Mouse (Mus musculus): ENCODE results near the gene Nup210.
"Not testable (repeated sequence)": the region's sequence is repeated elsewhere in the genome, so short reads cannot be mapped to it uniquely, and the experiment has no call there.

Nup210 gene

DNA sequence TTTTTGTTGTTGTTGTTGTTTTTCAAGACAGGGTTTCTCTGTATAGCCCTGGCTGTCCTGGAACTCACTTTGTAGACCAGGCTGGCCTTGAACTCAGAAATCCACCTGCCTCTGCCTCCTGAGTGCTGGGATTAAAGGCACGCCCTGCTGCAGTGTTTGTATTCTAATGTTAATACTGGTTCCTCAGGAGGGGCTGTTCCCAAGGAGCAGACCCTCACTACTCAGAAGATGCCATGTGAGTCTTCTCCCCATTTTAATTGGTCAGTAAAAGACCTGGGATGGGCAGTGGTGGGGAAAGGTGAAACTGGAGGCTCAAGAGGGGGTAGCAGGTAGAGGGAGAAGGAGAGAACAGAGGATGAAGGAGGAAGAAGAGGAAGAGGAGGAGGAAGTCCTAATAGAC lies 13.2 kb downstream of the Nup210 start:
- not testable (repeated sequence) for DNase-seq

DNA sequence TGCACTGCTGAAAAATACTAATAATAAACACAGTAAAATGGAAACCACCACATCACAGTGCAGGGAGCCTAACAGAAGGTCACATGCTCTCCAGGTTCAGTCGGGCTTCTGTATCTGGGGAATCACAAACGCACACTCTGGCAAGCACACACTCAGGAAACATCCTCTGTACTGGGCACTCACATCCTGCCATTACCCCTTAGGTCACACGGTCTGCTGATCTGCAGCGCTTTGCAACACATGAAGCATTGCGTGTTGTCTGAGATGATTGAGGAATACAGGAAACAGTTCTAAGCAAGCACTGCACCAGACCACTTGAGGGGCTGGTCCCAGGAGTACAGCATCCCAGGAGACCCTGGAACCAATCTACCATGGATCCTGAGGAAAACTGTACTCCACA lies 16.0 kb downstream of the Nup210 start:
- no peak for DNase-seq

DNA sequence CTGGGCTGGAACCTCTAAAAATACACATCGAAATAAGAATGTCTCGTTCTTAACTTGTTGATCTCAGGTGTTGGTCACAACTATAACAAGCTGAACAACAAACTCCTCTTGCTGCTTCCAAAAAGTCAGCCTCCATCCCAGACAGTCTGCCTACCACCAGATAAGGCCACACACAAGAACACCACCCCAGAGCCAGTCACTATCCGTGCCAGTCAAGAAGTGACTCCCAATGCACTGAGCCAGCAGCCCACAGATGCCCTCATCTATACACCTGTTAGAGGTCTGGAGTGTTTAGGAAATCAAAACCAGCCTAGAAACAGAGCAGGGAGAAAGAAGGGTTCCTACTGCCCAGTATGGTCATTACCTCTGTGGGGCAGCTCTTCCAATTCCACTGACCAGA lies 18.8 kb downstream of the Nup210 start:
- DNase-seq: no peak

DNA sequence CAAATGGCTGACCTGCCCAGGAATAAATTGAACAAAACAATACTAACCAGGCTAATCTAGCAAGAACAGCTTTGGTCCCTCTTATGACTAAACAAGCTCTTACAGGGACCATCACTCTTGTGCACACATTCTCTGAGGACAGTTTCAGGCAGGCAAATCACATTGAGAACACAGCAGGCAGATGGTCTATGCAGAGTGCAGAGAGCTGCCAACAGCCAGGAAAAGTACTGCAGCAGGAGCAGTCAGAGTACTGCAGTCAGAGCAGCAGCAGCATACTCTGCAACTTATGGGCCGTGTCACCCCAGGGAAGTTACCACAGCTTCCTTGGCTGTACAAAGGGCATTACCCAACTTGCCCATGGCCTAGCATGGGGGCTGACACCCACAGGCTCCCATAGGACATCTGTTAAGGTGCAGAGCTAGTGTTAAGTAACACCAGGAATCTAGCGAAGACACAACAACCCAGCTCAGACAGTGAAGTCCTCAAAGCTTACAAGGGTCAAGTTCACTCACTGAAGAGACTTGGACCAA lies 21.5 kb downstream of the Nup210 start:
- DNase-seq: no peak

DNA sequence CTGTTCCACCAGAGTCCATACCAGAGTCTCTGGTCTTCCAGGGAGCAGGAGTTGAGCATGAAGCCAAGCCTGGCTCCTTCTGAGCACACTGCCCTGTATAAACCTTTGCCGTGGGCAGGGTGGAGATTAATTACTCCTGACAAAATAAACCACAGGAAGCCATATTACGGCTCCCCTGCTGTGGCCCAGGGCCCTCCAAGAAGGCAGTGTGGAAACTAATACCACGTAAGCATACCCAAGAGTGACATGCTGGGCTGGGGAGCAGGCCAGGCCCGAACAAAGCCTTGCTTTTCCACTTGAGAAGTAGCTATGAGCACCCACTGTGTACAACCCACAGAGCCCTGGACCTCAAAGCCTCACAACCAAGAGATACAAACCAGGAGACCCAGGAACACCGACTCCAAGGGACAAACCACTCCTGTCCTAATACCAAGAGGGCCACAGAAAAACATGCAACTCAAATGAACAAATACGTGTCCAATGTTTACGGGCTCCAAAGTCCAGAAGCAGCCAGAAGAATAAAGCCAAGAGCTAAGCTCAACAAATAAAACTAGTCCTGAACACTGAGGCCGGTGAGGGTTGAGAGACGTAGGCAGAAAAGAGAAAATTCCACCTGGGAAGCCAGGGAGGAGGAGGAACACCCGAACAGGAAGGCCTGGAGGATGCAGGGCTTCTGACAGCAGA lies 24.3 kb downstream of the Nup210 start:
- DNase-seq: no peak

DNA sequence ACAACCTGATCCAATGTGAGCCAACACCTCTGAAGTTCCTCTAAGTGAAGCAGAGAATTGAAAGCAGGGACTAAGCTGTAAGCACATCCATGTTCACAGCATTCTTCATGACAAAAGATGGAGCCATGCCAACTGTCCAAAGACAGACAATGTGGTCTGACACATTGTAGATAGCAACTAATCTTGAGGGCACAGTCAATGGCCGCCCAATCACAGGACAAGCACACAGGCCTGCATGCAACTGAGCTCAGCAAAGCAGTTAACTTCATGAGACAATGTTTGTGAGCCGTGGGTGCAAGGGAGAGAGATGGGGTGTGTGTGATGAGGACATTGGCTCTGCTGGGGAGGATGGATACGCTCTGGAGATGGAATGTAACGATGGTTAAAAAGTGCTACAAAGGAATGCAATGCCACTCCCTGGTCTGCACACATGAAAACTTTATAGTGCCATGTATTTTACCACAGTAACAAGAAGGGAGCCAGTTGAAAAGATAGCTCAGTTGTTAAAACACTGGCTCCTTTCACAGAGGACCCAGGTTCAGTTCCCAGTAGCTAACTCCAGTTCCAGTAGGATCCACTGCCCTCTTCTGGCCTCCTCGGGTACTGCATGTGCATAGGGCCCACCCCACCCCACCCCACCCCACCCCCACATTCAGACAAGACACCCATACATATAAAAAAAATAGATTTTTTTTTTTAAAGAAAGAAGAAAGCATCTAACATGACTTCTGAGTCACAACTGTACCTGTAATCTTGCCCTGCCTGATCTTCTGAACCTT lies 31.3 kb downstream of the Nup210 start:
- no peak for DNase-seq

DNA sequence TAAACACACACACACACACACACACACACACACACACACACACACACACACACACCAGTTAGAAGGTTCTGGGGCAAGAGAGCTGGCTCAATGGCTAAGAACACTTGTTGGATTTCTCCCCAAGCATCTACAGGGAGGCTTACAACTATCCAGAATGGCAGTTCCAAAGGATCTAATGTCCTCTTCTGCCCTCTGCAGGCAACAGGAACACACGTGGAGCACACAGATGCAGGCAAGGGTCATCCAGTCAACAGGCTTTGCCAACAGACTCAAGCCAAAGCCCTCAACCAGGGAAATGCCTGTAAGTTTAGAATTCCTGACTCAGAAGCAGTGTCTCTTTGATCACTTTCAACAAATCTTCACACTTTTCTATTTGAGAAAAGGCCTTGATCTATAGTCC lies 36.6 kb downstream of the Nup210 start:
- no peak for DNase-seq

DNA sequence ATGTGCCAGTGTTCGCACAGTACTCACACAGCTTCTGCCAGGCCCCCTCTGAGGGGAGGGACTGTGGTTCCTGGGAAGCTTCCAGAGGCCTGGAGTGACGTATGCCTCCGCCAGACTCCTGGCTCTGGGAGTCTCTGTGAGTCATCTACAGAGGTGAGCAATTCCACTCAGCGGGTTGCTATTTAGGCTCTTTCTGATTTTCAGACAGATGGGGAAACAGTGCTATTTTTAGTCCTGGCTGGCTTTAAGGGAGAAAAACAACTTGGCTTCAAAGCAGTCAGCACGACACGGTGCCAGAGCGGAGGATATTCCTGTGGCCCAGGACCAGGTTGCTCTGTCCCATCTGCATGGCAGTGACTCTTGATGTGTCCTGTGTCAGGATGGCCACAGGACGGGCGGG lies 40.4 kb downstream of the Nup210 start:
- peak; percentile 17 for DNase-seq

DNA sequence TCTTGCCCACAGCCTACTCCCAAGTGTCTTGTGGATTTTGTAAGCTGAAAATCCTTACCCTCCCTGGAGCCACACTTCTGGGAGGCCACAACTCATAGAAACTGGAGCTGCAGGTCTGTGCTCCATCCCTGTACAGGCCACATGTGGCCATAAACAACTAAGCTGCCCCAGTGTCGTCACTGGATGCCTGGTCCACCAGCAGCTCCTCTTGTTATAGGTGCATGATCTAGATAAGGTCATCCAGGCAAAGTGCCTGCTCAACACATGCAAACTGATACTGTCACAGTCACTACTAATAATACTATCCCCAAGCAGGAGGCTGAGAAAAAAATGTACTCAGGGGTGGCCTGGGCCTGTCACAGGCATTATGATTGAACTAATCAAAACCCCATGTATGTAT lies 48.1 kb downstream of the Nup210 start:
- no peak for DNase-seq

DNA sequence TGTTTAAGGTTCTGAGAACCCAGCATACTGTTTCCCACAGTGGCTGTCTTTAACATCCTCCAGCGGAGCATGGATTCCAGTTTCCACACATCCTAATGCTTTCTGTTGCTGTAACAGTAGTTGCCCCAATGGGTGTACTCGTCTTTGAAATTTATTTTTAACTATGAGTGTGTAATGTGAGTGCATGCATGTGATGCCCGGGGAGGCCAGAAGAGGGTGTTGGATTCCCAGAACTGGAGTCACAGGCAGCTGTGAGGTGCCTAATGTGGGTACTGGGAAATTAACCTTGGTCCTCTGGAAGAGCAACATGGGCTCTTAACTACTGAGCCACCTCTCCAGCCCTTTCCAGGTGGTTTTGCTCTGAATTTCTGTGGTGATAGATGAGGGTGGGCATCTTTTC lies 49.6 kb downstream of the Nup210 start:
- no peak for DNase-seq

DNA sequence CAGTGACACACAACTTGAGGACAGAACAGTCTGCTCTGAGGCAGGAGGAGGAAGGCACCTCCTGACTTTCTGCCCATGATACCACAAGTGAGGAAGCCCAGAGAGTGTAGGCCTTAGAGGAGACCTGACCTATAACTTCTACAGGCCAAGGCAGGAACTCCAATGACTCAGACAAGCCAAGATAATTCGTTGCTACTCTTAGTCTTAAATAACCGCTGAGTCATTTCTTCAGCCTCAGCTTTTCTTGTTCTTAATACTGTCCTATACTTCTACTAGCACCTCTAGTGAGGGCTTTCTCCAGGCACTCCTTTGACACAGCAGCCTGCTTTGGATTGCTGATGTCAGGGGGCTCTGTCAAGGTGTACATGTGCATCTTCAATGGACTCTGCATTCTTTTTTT lies 55.3 kb downstream of the Nup210 start:
- no peak for DNase-seq

DNA sequence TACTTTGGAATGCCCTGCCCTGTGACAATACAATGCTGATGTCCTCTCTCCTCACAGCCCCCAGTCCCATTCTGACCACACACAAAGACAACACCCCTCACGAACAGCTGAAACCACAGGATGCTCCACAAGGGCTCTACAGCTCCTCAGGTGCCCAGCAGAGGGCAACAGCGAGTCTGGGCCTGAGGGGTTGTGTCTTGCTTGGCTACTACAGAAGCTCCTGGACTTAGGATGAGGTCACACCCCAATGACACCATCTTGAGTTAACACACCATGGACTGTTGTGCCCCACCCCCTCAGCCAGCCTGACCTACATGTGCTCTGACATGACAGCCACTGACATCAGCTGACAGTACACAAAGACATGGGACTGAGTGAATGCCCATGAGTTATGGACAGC lies 56.9 kb downstream of the Nup210 start:
- DNase-seq: peak; percentile 34

DNA sequence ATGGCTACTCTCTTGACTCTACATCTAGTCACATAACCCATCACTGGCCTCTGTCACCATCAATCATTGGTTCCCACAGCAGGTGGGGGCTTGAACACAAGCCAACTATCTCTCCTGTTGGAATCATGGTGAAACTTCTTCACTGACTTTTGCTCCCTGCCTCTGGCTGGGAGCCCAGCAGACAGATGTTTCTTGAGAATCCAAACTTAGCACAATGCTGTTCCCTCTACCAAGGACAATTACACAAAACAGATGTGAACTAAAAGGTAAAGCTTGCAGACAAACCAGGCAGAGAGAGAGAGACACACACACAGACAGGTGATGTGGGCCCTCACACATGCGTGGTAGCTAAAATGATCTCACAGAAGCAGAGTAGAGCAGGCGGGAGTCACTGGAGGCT lies 58.6 kb downstream of the Nup210 start:
- peak; percentile 49 for DNase-seq

DNA sequence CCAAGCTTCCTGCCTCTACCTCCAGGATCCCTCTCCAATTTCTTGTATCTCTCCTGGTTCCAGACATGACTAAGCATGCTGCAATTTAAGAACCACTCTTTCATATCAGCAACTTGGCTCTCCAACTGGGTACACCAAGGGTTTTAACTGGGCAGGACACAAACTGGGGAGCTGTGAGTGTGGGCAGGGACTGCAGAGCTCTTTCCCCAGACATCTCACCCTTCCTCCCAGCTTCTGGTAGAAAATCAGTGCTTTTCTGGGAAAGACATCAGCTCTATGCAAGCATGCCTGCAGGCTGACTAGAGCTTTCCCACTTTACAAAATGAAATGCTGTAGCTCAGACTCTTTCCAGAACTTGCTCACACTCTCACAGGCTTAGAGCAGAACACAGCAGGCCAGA lies 60.3 kb downstream of the Nup210 start:
- DNase-seq: no peak

DNA sequence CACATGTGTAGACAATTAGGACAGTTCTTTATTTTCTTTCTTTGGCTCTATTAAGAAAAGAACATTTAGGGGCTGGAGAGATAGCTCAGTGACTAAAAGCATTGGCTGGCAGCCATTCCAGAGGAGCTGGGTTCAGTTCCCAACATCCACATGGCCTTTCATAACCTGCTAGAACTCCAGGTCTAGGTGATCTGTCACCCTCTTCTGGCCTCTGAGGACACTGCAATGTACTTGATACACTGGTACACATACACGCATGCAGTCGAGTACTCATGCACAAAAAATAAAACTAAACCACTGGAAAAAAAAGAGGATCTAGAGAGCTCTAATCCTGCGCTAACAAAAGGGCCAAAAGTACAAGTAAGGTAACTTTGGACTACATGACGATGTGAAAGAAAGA lies 64.1 kb downstream of the Nup210 start:
- no peak for DNase-seq

DNA sequence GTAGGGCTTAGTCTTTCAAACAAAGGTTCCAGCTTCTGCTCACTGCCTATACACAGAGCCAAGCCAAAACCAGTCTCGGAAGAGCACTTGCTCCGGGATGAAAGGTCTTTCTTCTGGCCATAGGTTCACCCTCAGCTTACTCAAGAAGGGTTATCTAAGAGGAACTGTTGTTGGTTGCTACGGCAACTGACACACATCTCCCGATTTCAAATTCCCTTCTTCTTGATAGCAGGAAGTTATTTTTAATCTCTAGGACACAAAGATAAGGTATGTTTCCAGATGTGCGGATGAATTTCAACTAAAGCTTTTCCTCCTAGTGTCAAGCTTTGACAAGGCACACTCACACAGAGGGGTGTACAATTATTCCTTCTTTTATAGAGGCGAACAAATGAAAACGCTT lies 68.6 kb downstream of the Nup210 start:
- DNase-seq: no peak

DNA sequence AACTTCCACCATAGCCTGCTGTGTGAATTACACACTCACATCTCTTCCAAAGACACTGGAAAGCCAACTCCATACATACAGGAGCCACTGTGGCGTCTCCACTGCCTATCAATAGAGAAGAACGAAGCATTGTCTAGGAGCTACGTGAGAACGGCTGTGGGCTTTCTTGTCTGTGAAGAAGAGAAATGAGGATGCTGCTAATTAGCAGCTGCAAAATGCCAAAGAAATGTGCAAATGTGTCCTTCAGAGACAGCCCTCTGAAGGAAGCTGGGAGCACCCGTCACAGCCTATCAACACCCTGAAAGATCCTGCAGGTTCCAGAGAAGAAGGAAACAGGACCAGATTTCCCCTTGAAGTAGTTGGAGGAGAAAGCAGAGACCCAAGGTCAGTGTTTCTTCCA lies 69.2 kb downstream of the Nup210 start:
- DNase-seq: no peak

DNA sequence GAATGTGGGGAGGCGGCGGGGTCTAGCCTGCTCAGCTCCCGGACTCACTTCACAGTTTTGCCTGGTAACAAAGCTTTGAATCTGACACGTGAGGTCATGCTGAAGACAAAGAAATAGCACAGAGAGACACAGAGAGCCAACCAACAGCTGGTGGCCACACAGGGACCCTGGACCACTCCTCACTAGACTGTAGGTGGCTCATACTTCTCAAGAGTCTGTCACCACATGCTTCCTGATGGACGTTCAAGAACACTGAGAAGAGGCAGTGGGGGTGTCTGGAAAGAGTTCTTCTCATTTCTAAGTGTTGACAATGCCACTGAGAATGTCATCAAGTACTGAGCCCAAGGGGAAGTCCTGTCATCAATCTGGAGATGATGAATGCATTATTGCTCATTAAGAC lies 70.4 kb downstream of the Nup210 start:
- DNase-seq: no peak

DNA sequence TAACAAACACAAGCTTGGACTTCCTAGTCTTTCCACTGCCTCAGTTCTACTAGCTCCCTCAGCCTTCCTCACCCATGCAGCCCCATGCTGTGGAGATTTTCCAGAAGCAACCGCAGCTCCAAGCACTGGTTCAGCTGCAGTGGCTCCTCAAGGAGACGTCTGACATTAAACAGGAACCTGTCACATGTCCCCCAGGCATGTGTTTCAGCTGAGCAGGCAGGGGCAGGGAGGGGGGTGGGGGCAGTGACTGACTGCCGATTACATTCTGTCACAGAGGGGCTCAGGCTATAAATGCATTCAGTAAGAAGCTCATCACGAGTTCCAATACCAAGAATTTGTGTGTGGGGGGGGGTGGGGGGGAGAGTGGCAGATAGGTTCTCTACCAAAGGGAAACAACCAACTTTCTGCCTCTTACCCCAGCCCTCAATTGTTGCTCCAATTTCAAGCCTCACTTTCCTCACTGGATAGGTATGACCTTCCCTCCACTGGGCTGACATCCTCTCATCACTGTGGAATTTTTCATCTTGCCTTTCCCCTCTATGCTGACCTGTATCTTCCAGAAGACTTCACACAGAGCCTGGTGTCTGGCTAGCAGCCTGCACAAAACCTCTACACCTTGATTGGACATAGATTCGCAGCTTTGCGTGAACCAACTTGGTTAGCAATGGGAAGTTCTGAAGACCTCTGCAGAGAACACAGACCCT lies 71.8 kb downstream of the Nup210 start:
- DNase-seq: no peak

DNA sequence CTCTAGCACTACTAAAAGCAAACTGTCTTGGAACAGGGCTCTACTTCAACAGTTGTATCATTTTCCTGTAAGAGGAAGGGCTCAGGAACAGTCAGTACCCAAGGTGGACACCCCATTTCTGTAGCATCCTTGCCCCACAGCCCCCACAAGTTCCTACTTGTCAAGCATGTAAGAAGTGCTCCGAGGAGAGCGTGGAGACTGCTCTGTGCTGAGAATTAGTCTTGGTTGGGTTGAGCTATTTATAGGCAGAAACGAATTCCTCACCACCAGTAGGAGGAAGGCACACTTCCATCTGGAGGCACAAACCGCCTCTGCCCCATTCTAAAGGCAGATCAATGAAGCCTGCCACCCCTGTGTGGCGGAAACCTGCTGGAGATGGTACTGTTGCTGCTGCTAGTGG lies 75.3 kb downstream of the Nup210 start:
- no peak for DNase-seq

DNA sequence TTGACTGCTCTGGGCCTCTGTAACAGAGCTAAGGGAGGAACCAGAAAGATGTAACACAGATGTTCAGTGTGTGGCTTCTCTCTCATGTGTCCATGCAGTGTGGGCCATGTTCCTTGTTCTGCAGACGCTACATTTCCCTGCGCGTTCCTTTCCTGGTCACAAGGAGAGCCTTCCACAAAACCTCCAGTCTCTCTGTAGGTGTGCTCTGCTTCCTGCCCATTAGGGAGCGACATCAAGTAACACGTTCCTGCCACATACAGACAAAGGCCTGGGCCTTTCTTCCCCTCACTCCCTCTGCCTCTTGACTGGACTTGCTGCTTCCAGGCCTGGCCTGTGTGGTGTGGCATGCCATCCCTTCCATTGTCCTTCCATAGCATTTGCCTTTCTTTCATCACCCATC lies 88.4 kb downstream of the Nup210 start:
- no peak for DNase-seq

DNA sequence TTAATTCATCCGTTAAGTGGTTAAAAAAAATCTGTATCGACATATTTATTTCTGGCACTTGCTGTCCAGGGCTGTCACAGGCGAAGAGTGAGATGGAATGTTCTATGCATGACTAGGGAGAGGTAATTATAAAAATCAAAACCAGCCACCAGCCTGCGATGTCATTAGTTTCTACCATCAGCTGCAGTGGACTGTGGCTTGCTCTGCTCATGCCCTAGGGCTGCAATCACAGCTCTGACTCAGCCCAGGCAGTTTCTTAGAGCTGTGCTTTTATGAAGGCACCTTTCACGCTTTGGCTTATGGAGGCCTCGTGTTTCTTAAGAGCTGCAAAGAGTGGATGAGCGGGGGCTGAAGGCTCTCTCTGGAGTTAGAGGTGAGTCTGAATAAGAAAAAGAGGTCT lies 95.8 kb downstream of the Nup210 start:
- DNase-seq: peak; percentile 30

DNA sequence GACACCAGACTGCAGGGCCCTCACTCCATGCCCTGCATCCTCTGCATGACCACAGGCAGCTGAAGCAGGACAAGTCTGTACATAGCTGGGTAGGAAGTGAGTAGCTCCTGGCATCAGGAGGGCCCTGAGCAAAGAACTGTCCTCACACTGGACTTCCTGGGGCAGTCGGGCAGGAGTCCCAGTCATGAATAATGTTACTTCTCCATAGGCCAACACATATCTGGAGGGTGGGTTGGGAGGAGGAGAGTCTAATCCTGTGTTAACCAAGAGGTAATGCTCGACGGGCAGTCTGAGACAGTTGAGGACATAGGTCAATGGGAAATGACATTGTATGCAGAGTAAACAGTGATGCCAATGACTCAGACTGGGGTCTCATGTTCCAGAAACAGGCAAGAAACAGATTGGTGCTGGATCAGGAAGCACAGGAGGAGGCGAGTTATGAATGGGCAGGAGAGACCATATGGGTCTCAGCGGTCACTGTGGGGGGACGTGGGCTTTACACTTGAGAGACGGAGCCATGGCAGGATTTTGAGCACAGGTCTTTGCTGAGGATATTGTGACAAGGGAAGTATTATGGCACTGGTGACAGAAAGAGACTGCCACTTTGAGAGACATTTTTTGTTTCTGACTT lies 99.9 kb downstream of the Nup210 start:
- DNase-seq: no peak

Data from kidney, postnatal 14 days (tissue).